Mouse (Mus musculus) forebrain, embryonic 11.5 days (tissue): ENCODE results near the gene AC141477.1. TPM values are rescaled to one million over a fixed set of nuclear protein-coding genes. Genes with fewer than 3 reads are reported as not detected.

Experiments
- ATAC-seq: fragments of 200-750 bp; cut with Nextera tagmentation; replicated peaks from 2 replicates; pipeline ENCODE4 v1.8.0; 2017; ENCODE audit warnings: moderate TSS enrichment; ENCODE audit not compliant: low FRiP score
- DNase-seq: peaks from one replicate; pipeline ENCODE4 v3.0.0-alpha.2; 2017; ENCODE audit warnings: low spot score
- H3K27ac ChIP-seq: fragments of 300-500 bp; sonication (generic); 2 replicates; pipeline ENCODE4 v1.5.1; 2014; ENCODE audit warnings: low read depth, low read length
- H3K27me3 ChIP-seq: fragments of 300-500 bp; sonication (generic); 2 replicates; pipeline ENCODE4 v1.6.1; 2014; ENCODE audit warnings: mild to moderate bottlenecking, low read length, mixed read lengths; ENCODE audit not compliant: control insufficient read depth, insufficient read depth
- H3K36me3 ChIP-seq: fragments of 300-500 bp; sonication (generic); 2 replicates; pipeline ENCODE4 v1.6.1; 2014; ENCODE audit warnings: mild to moderate bottlenecking, low read length, moderate library complexity, mixed read lengths; ENCODE audit not compliant: control insufficient read depth, insufficient read depth
- H3K4me1 ChIP-seq: fragments of 300-500 bp; sonication (generic); replicated peaks from 2 replicates; pipeline ENCODE4 v1.6.1; 2014; ENCODE audit warnings: low read length, mixed read lengths; ENCODE audit not compliant: control insufficient read depth, insufficient read depth
- H3K4me2 ChIP-seq: fragments of 300-500 bp; sonication (generic); 2 replicates; pipeline ENCODE4 v1.6.1; 2014; ENCODE audit warnings: low read depth, mild to moderate bottlenecking, low read length, moderate library complexity, mixed read lengths; ENCODE audit not compliant: severe bottlenecking
- H3K4me3 ChIP-seq: fragments of 300-500 bp; sonication (generic); 2 replicates; pipeline ENCODE4 v1.5.1; 2014; ENCODE audit warnings: low read depth, low read length
- H3K9ac ChIP-seq: fragments of 300-500 bp; sonication (generic); 2 replicates; pipeline ENCODE4 v1.6.1; 2014; ENCODE audit warnings: low read length
- H3K9me3 ChIP-seq: fragments of 300-500 bp; sonication (generic); 2 replicates; pipeline ENCODE4 v1.6.1; 2016; ENCODE audit warnings: low read length, mixed read lengths; ENCODE audit not compliant: control insufficient read depth
- WGBS: fragments of 180-500 bp; shearing (Covaris S2); extraction: QIAGEN DNeasy Blood & Tissue Kit; methylation state at CpG from one replicate; pipeline ENCODE4 v1.1.7; 2014; 5-methylcytosine and 5-hydroxymethylcytosine counted together
- polyA plus RNA-seq: library from polyadenylated mRNA; unstranded; fragments of >200 nt; fragmentation: Nextera tagmentation; extraction: Ambion mirVana; gene quantifications from 2 replicates; pipeline ENCODE4 v1.2.1, GENCODE M21; 2014

Gene AC141477.1
- polyA plus RNA-seq, 1 experiment from 2014 or later, result not detected

GRCm38 (mm10) chr10:76462721-76463120 is 22.5 kb upstream of the AC141477.1 start:
- no peaks in the 10 kb centered on the region for H3K9me3 ChIP-seq
- 96% methylated on average over 6 of the region's 6 CpGs for WGBS
- no peaks in the 10 kb centered on the region for H3K27me3 ChIP-seq
- H3K4me1 ChIP-seq, result peaks cover 2% of the 10 kb centered on the region; the same call in 1 of the 2 replicates
- DNase-seq, result no peak
- ATAC-seq, result no peak
- H3K27ac ChIP-seq, result no peak overlapping the region
- no peaks in the 10 kb centered on the region for H3K36me3 ChIP-seq
- no peak overlapping the region for H3K4me3 ChIP-seq
- H3K9ac ChIP-seq, result no peak overlapping the region
- H3K4me2 ChIP-seq, result no peak overlapping the region

GRCm38 (mm10) chr10:76462312-76462711 is 22.1 kb upstream of the AC141477.1 start:
- ATAC-seq, result no peak

GRCm38 (mm10) chr10:76461255-76461654 is 21.0 kb upstream of the AC141477.1 start:
- Histone ChIP-seq H3K9me3 (no peaks in the 10 kb centered on the region), H3K27ac (no peak overlapping the region), H3K4me1 (no peaks in the 10 kb centered on the region), H3K4me2 (no peak overlapping the region), H3K27me3 (no peaks in the 10 kb centered on the region), H3K9ac (no peak overlapping the region), H3K36me3 (no peaks in the 10 kb centered on the region), H3K4me3 (no peak overlapping the region)
- ATAC-seq (no peak), DNase-seq (no peak)
- WGBS, result 97% methylated on average over 1 of the region's 1 CpGs

More at GRCm38 (mm10) chr10:76462312-76462711, 22.1 kb upstream of the AC141477.1 start:
- 92% methylated on average over 7 of the region's 7 CpGs for WGBS
- no peak overlapping the region for H3K4me2 ChIP-seq
- no peak overlapping the region for H3K27ac ChIP-seq
- H3K9ac ChIP-seq, result no peak overlapping the region
- H3K9me3 ChIP-seq, result no peaks in the 10 kb centered on the region
- H3K4me3 ChIP-seq, result no peak overlapping the region
- no peak for DNase-seq
- no peaks in the 10 kb centered on the region for H3K36me3 ChIP-seq
- H3K27me3 ChIP-seq, result no peaks in the 10 kb centered on the region
- H3K4me1 ChIP-seq, result no peaks in the 10 kb centered on the region

GRCm38 (mm10) chr10:76455289-76455688 is 15.0 kb upstream of the AC141477.1 start:
- WGBS, result 38% methylated on average over 5 of the region's 5 CpGs
- Histone ChIP-seq H3K9me3 (no peaks in the 10 kb centered on the region), H3K4me1 (no peaks in the 10 kb centered on the region), H3K9ac (no peak overlapping the region), H3K4me3 (no peak overlapping the region), H3K27me3 (no peaks in the 10 kb centered on the region), H3K4me2 (no peak overlapping the region), H3K36me3 (no peaks in the 10 kb centered on the region), H3K27ac (no peak overlapping the region)
- no peak for ATAC-seq
- DNase-seq, result peak; percentile 73

- no peaks in the 10 kb centered on the region for H3K9me3 ChIP-seq
- ATAC-seq, result no peak
- DNase-seq, result no peak
- H3K27me3 ChIP-seq, result no peaks in the 10 kb centered on the region
- no peak within 1 kb of the TSS for H3K9ac ChIP-seq
- WGBS, result 60% methylated on average over 5 of the region's 5 CpGs
- no peaks in the 10 kb centered on the region for H3K4me1 ChIP-seq
- no peak within 1 kb of the TSS for H3K27ac ChIP-seq
- no peak within 1 kb of the TSS for H3K4me3 ChIP-seq
- no peak within 1 kb of the TSS for H3K4me2 ChIP-seq
- H3K36me3 ChIP-seq, result no peaks in the 10 kb centered on the region
Measured at GRCm38 (mm10) chr10:76448851-76449250, 8.6 kb upstream of the AC141477.1 start, which contains the start of gene 2610028H24Rik. TSS of gene 2610028H24Rik (plus strand) at chr10:76449081.

GRCm38 (mm10) chr10:76447406-76448229 is 7.4 kb upstream of the AC141477.1 start:
- Histone ChIP-seq H3K4me1 (no peaks in the 10 kb centered on the region), H3K4me2 (no peak overlapping the region), H3K9me3 (no peaks in the 10 kb centered on the region), H3K4me3 (no peak overlapping the region), H3K9ac (no peak overlapping the region), H3K36me3 (no peaks in the 10 kb centered on the region), H3K27me3 (no peaks in the 10 kb centered on the region), H3K27ac (no peak overlapping the region)
- no peak for DNase-seq
- ATAC-seq, result no peak
- 86% methylated on average over 15 of the region's 15 CpGs for whole genome bisulfite sequencing

GRCm38 (mm10) chr10:76445996-76446681 is 5.9 kb upstream of the AC141477.1 start:
- Histone ChIP-seq H3K4me2 (no peak overlapping the region), H3K27ac (no peak overlapping the region), H3K4me1 (no peaks in the 10 kb centered on the region), H3K9ac (no peak overlapping the region), H3K27me3 (no peaks in the 10 kb centered on the region), H3K36me3 (no peaks in the 10 kb centered on the region), H3K4me3 (no peak overlapping the region), H3K9me3 (no peaks in the 10 kb centered on the region)
- ATAC-seq (no peak), DNase-seq (no peak)
- 90% methylated on average over 4 of the region's 4 CpGs for WGBS

- peak; percentile 97 for DNase-seq
- no peaks in the 10 kb centered on the region for H3K27me3 ChIP-seq
- H3K9me3 ChIP-seq, result no peaks in the 10 kb centered on the region
- H3K4me1 ChIP-seq, result no peaks in the 10 kb centered on the region
- under 1% methylated on average over 78 of the region's 78 CpGs for WGBS
- peak within 1 kb of the TSS; percentile 55 for H3K4me3 ChIP-seq
- peak within 1 kb of the TSS; percentile 75 for H3K27ac ChIP-seq
- peak; percentile 99 for ATAC-seq
- H3K4me2 ChIP-seq, result peak within 1 kb of the TSS; percentile 66
- H3K36me3 ChIP-seq, result no peaks in the 10 kb centered on the region
- peak within 1 kb of the TSS; percentile 69 for H3K9ac ChIP-seq
Measured at GRCm38 (mm10) chr10:76442178-76443088, 2.2 kb upstream of the AC141477.1 start, which contains the start of gene Pcnt. TSS of gene Pcnt (minus strand) at chr10:76442786.
